Mouse (Mus musculus) CD4-positive naive resting alpha-beta T cell, adult 57 days (primary cell): ENCODE data around the gene Armh2. TPM values are rescaled to one million over a fixed set of nuclear protein-coding genes. Genes with fewer than 3 reads are reported as not detected.

Experiments
- total RNA-seq: library from RNA; stranded (reverse); gene quantifications from one replicate; pipeline ENCODE4 v1.2.4, GENCODE M21; 2023

Armh2 gene
- total RNA-seq, result 2.6 TPM

DNA sequence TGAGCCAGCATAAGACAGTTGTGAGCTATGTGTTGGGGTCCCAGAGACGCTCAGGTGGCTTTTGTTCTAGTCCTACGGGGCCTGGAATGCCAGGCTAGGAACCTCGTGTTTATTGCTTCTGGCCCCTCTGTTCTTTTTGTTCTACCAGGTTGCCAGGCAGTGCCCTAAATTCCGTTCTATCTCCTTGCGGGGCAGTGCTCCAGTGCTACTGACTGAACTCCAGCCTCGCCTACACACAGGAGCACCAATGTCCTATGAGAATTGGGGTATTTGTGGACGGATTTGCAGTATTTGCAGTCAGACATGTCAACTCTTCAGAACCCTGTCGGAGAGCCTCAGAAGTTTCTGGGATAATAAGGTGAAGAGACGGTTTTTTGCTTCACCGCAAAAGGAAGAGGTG lies at the start of gene Armh2:
TSS of gene Armh2 (plus strand) at position 205 of the 400 bp plus-strand sequence.

DNA sequence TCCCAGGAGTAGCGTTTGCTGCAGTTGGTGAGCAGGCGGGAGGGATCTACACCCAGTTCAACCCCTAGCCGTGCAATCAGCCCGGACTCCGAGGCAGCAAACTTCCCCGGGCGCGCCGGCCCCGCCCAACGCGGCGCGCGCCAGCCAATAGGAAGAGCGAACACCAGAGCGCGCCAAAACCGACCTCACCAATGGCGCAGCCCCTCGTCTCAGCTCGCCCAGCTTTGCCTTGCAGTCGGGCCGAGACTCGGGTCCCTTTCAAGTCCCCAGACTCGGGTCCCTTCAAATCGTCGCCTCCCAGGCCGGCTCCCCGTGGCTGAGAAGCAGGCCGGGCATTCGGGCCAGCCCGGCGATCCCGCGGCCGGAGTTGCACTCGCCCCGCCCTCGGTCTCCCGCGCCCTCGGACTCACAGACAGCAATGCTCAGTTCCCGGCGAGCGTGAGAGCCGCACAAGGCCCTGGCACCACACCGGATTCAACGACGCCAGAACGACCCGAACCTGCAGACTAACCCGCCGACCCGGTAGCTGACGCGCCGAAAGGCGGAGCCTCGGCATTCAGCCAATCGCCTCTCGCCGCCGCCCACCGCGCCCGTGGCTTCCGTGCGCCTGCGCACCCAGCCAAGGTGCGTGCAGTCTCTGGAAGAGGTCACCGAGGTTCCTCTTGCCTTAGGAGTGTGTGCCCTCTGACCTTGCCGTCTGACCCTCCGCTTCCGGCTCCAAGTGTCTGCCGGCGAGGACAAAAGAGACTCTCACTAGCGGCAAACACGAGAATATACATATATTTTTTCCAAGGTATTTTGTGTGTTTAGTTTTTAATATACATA lies 20.6 kb downstream of the Armh2 start, which contains the start of gene Gmnn:
TSS of gene Gmnn (minus strand) at position 521 of the 825 bp plus-strand sequence.

Other genes starting within 250 kb of the Armh2 start
- gene Ripor2, start 159.0 kb upstream of the Armh2 start, total RNA-seq, result 734 TPM
- gene Gmnn, start 20.7 kb downstream of the Armh2 start, total RNA-seq, result 4.8 TPM
- 179 TPM for gene BC005537, start 60.4 kb downstream of the Armh2 start, total RNA-seq
- gene Acot13, start 90.3 kb downstream of the Armh2 start, total RNA-seq, result 20.6 TPM
- 85.5 TPM for gene Tdp2, start 90.4 kb downstream of the Armh2 start, total RNA-seq
- not detected for gene D130043K22Rik, start 103.9 kb downstream of the Armh2 start, total RNA-seq
- 1.6 TPM for gene Aldh5a1, start 196.4 kb downstream of the Armh2 start, total RNA-seq
- gene Gpld1, start 201.9 kb downstream of the Armh2 start, total RNA-seq, result not detected